Mouse (Mus musculus): ENCODE measurements around the gene Zscan21. TPM values are rescaled to one million over a fixed set of nuclear protein-coding genes. Genes with fewer than 3 reads are reported as not detected.

Gene Zscan21
- total and polyA plus RNA-seq, 2 experiments: 6.8 to 8.9 TPM

DNA sequence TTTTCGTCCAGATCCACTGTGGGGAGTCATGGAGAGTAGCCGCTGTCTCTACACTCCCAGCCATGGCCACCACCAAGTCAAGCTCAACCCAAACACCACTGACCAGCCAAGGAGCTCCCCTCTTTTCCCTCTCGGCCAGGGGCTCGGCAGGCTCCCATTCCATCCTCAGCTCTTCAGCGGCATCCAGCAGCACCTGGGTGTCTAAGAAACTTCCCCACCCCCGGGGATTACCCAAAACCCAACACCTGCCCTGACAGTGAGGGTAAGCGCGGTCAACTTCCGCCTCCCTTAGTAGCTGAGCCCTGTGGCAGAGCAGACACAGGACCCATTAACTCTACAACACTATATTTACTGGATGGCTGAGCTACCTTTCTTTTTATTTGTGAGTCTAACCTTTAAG, 35.3 kb upstream of the Zscan21 start:
- TF ChIP-seq CTCF (IDR thresholded peaks at IDR 0.05; ENCODE audit: low read depth, low read length) (no peak), POLR2A (IDR thresholded peaks at IDR 0.05; ENCODE audit: extremely low read depth, insufficient read depth, low read length) (no peak)
- 92% methylated on average over 9 of the region's 9 CpGs for WGBS
- Histone ChIP-seq H3K36me3 (ENCODE audit: control insufficient read depth, insufficient read depth, low read length) (no peaks in the 10 kb centered on the region), H3K27ac (replicated peaks; ENCODE audit: insufficient read depth, low read depth, low read length) (peak overlapping the region; percentile 52), H3K79me2 (ENCODE audit: control insufficient read depth, insufficient read depth, low read length) (peaks cover 7% of the 10 kb centered on the region; the same call in 1 of the 2 replicates), H3K9ac (ENCODE audit: low read depth, low read length) (no peak overlapping the region), H3K27me3 (ENCODE audit: control insufficient read depth, insufficient read depth, low read length) (no peaks in the 10 kb centered on the region), H3K4me1 (ENCODE audit: control insufficient read depth, insufficient read depth, low read length) (peaks cover 17% of the 10 kb centered on the region), H3K4me3 (ENCODE audit: insufficient read depth, low read depth, low read length) (no peak overlapping the region)
- DNase-seq (ENCODE audit: extremely low read depth, low read depth, low spot score): no peak

DNA sequence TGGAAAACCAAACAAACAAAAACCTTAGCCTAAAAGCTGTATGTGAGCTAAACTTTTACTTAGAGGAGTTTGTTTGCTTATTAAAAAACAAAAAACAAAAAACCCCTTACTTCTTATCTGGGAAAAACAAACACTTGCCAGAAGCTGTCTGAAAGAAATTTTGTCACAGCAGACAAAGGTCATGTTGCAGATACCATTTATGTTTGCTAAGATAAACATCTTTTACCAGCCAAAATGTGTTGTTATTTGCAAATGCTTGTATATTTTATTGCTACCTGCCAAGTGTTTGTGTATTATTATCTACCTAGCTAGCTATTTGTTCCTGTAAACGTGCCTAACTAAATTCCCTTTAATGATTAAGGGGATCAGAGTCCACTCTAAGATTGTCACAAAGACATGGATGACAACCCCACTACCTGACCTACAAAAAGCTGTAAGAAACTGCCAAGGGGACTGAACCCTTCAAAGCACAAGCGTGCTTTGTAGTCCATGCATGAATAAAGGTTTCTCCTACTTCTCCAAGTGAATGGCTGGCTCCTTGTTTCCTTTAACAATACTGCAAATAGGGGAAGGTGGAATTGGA, 33.3 kb upstream of the Zscan21 start:
- peaks cover 7% of the 10 kb centered on the region for H3K36me3 ChIP-seq (ENCODE audit: control insufficient read depth, insufficient read depth, low read length)
- H3K4me3 ChIP-seq (ENCODE audit: insufficient read depth, low read depth, low read length): no peak overlapping the region
- TF ChIP-seq POLR2A (IDR thresholded peaks at IDR 0.05; ENCODE audit: extremely low read depth, insufficient read depth, low read length): no peak
- TF ChIP-seq CTCF (IDR thresholded peaks at IDR 0.05; ENCODE audit: low read depth, low read length): no peak
- DNase-seq (ENCODE audit: extremely low read depth, low read depth, low spot score): peak; percentile 96
- H3K9ac ChIP-seq (ENCODE audit: low read depth, low read length): no peak overlapping the region
- H3K4me1 ChIP-seq (ENCODE audit: control insufficient read depth, insufficient read depth, low read length): peaks cover 24% of the 10 kb centered on the region
- peak overlapping the region; percentile 88 for H3K27ac ChIP-seq (replicated peaks; ENCODE audit: insufficient read depth, low read depth, low read length)
- 19% methylated on average over 2 of the region's 2 CpGs for WGBS
- no peaks in the 10 kb centered on the region for H3K27me3 ChIP-seq (ENCODE audit: control insufficient read depth, insufficient read depth, low read length)
- peaks cover 10% of the 10 kb centered on the region; the same call in 1 of the 2 replicates for H3K79me2 ChIP-seq (ENCODE audit: control insufficient read depth, insufficient read depth, low read length)

DNA sequence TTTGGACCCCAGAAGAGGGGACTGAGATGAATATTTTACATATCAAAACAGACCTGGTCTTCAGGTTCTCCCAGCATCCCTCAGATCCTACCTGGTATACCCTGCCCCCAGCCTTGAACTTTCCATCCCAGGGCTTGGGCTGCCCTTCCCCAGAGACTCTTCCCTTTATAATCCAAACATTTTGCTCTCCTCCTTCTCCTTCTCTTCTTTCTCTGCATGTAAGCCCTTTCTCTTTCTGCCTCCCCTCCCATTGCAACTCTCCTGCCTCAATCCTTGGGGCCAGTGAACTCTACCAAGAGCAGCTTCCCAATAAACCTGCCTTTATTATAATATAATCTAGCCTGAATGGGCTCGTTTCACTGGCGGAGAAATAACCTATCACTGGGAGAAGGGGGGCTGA, 32.8 kb upstream of the Zscan21 start:
- DNase-seq (ENCODE audit: extremely low read depth, low read depth, low spot score): no peak
- Histone ChIP-seq H3K36me3 (ENCODE audit: control insufficient read depth, insufficient read depth, low read length) (peaks cover 7% of the 10 kb centered on the region), H3K79me2 (ENCODE audit: control insufficient read depth, insufficient read depth, low read length) (peaks cover 10% of the 10 kb centered on the region; the same call in 1 of the 2 replicates), H3K9ac (ENCODE audit: low read depth, low read length) (no peak overlapping the region), H3K27ac (replicated peaks; ENCODE audit: insufficient read depth, low read depth, low read length) (peak overlapping the region; percentile 68), H3K4me1 (ENCODE audit: control insufficient read depth, insufficient read depth, low read length) (peaks cover 27% of the 10 kb centered on the region), H3K27me3 (ENCODE audit: control insufficient read depth, insufficient read depth, low read length) (no peaks in the 10 kb centered on the region), H3K4me3 (ENCODE audit: insufficient read depth, low read depth, low read length) (no peak overlapping the region)
- WGBS: 94% methylated on average over 2 of the region's 2 CpGs
- no peak for TF ChIP-seq POLR2A (IDR thresholded peaks at IDR 0.05; ENCODE audit: extremely low read depth, insufficient read depth, low read length)
- no peak for TF ChIP-seq CTCF (IDR thresholded peaks at IDR 0.05; ENCODE audit: low read depth, low read length)

DNA sequence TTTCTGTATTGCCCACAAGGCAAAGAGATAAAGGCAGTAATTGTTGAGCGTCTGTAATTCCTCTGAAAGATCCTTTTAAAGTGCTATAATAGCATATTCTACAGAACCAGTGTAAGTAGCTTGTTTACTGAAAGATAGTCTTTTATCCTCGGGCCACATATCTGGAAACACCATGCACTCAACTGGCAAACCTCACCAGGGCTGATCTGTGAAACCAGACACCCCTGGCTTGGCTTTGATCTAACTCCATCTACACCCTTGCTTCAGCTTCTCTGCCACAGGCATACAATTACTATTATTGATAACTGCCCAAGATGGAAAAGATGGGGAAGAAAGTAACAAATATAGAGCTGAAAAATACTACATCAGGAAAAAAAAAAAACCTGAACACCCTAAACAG, 32.2 kb upstream of the Zscan21 start:
- peaks cover 27% of the 10 kb centered on the region for H3K4me1 ChIP-seq (ENCODE audit: control insufficient read depth, insufficient read depth, low read length)
- no peak overlapping the region; the same call in 1 of the 2 replicates for H3K27ac ChIP-seq (replicated peaks; ENCODE audit: insufficient read depth, low read depth, low read length)
- no peak overlapping the region for H3K9ac ChIP-seq (ENCODE audit: low read depth, low read length)

DNA sequence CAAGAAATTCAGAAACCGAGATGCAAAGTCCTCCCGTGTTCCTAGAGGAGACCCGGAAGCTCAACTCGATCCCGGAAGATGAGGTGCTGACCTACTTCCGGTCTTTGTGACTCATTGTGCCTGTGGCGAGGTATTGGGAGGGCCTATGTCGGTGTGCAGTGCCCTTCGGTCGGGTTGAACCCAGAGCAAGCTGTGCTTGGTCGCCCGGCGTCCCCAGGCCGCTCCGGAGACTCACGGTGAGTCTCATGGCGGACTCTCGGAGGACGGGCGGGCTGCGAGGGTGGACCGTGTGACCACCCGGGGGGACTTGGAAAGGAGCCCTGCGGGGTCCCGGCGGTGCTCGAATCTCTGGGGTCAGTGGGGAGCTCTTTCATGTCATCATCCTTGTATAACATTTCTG, 31.7 kb upstream of the Zscan21 start, which contains the start of gene Zkscan1:
TSS of gene Zkscan1 (plus strand) at position 89 of the 400 bp plus-strand sequence.
- Histone ChIP-seq H3K79me2 (ENCODE audit: control insufficient read depth, insufficient read depth, low read length) (peaks cover 14% of the 10 kb centered on the region; the same call in 1 of the 2 replicates), H3K27me3 (ENCODE audit: control insufficient read depth, insufficient read depth, low read length) (no peaks in the 10 kb centered on the region), H3K36me3 (ENCODE audit: control insufficient read depth, insufficient read depth, low read length) (peaks cover 7% of the 10 kb centered on the region), H3K9ac (ENCODE audit: low read depth, low read length) (peak within 1 kb of the TSS; percentile 96), H3K4me1 (ENCODE audit: control insufficient read depth, insufficient read depth, low read length) (peaks cover 27% of the 10 kb centered on the region), H3K27ac (replicated peaks; ENCODE audit: insufficient read depth, low read depth, low read length) (peak within 1 kb of the TSS; percentile 94), H3K4me3 (ENCODE audit: insufficient read depth, low read depth, low read length) (peak within 1 kb of the TSS; percentile 91)
- WGBS: under 1% methylated on average over 27 of the region's 27 CpGs
- TF ChIP-seq POLR2A (IDR thresholded peaks at IDR 0.05; ENCODE audit: extremely low read depth, insufficient read depth, low read length) (peak; percentile 89; the same call in 1 of the 2 replicates), CTCF (IDR thresholded peaks at IDR 0.05; ENCODE audit: low read depth, low read length) (no peak)
- peak; percentile 89 for DNase-seq (ENCODE audit: extremely low read depth, low read depth, low spot score)

More for the DNA sequence above, 32.2 kb upstream of the Zscan21 start:
- Histone ChIP-seq H3K79me2 (ENCODE audit: control insufficient read depth, insufficient read depth, low read length) (peaks cover 13% of the 10 kb centered on the region; the same call in 1 of the 2 replicates), H3K36me3 (ENCODE audit: control insufficient read depth, insufficient read depth, low read length) (peaks cover 7% of the 10 kb centered on the region), H3K27me3 (ENCODE audit: control insufficient read depth, insufficient read depth, low read length) (no peaks in the 10 kb centered on the region), H3K4me3 (ENCODE audit: insufficient read depth, low read depth, low read length) (no peak overlapping the region)
- DNase-seq (ENCODE audit: extremely low read depth, low read depth, low spot score): peak; percentile 24
- 64% methylated on average over 2 of the region's 2 CpGs for WGBS
- TF ChIP-seq POLR2A (IDR thresholded peaks at IDR 0.05; ENCODE audit: extremely low read depth, insufficient read depth, low read length) (no peak), CTCF (IDR thresholded peaks at IDR 0.05; ENCODE audit: low read depth, low read length) (no peak)

DNA sequence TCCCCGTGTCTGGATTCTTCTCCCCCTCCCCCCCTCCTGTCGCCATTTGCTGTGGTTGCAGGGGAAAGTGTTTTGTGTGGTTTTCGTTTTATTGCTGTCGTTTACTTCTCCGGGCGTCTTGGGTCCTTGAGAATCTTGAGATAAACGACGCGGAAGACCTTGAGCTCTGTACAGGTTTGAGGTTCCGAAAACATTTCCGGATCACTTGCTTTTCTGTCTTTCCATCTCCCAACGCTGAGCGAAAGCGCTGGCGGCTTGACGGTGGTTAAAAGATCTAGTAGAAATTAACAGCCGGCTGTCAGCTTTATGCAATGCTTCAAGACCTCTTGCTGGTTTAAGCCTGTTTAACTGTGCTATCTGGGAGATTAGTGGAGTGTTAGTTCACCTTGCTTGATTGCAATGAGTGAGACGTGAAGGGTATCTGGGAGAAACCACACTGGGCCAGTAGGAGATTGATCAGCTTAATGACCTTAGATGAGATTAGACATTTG, 31.2 kb upstream of the Zscan21 start:
- under 1% methylated on average over 18 of the region's 18 CpGs for WGBS
- H3K27me3 ChIP-seq (ENCODE audit: control insufficient read depth, insufficient read depth, low read length): no peaks in the 10 kb centered on the region
- peaks cover 25% of the 10 kb centered on the region for H3K4me1 ChIP-seq (ENCODE audit: control insufficient read depth, insufficient read depth, low read length)
- TF ChIP-seq CTCF (IDR thresholded peaks at IDR 0.05; ENCODE audit: low read depth, low read length) (no peak), POLR2A (IDR thresholded peaks at IDR 0.05; ENCODE audit: extremely low read depth, insufficient read depth, low read length) (no peak)
- peak overlapping the region; percentile 96 for H3K9ac ChIP-seq (ENCODE audit: low read depth, low read length)
- peak; percentile 67 for DNase-seq (ENCODE audit: extremely low read depth, low read depth, low spot score)
- peak overlapping the region; percentile 91 for H3K4me3 ChIP-seq (ENCODE audit: insufficient read depth, low read depth, low read length)
- H3K79me2 ChIP-seq (ENCODE audit: control insufficient read depth, insufficient read depth, low read length): peaks cover 14% of the 10 kb centered on the region; the same call in 1 of the 2 replicates
- peak overlapping the region; percentile 94 for H3K27ac ChIP-seq (replicated peaks; ENCODE audit: insufficient read depth, low read depth, low read length)
- H3K36me3 ChIP-seq (ENCODE audit: control insufficient read depth, insufficient read depth, low read length): peaks cover 7% of the 10 kb centered on the region
